Mouse (Mus musculus): Measurements from ENCODE around the gene Csf2ra.

- TF ChIP-seq POLR2A (IDR thresholded peaks at IDR 0.05; ENCODE audit: extremely low read depth, insufficient read depth, low read length) (no peak), CTCF (IDR thresholded peaks at IDR 0.05; ENCODE audit: extremely low read depth, insufficient read depth, low read length) (no peak)
Measured at GRCm38 (mm10) chr19:61175756-61176324, 52.4 kb downstream of the Csf2ra start, which contains the start of gene Gm7102.

Measured in cortical plate, adult 2 months (tissue).